Mouse (Mus musculus) G1E (cell line): ENCODE results near the gene Taldo1. TPM values are rescaled to one million over a fixed set of nuclear protein-coding genes. Genes with fewer than 3 reads are reported as not detected.

ENCODE experiments used
- ATAC-seq: 2 replicates; pipeline ENCODE4 v1.8.0; 2016; ENCODE audit warnings: mild to moderate bottlenecking; ENCODE audit not compliant: insufficient number of reproducible peaks, poor library complexity, low FRiP score, severe bottlenecking; ENCODE audit errors: extremely low read depth
- DNase-seq: peaks from one replicate; pipeline ENCODE4 v3.0.0; 2012; ENCODE audit warnings: low spot score
- H3K27me3 ChIP-seq: 2 replicates; pipeline ENCODE4 v1.6.1; 2012; ENCODE audit warnings: mild to moderate bottlenecking, low read length, inconsistent platforms; ENCODE audit not compliant: insufficient read depth
- H3K36me3 ChIP-seq: replicated peaks from 2 replicates; pipeline ENCODE3; 2012; ENCODE audit warnings: mild to moderate bottlenecking, inconsistent platforms
- H3K4me1 ChIP-seq: 2 replicates; pipeline ENCODE4 v1.6.1; 2012; ENCODE audit warnings: low read depth, low read length, inconsistent platforms, mixed read lengths; ENCODE audit not compliant: insufficient read depth
- H3K4me3 ChIP-seq: 2 replicates; pipeline ENCODE4 v1.5.1; 2012; ENCODE audit warnings: low read depth, mild to moderate bottlenecking, inconsistent platforms, low read length, moderate library complexity, mixed read lengths
- H3K9me3 ChIP-seq: replicated peaks from 2 replicates; pipeline ENCODE4 v1.6.1; 2012; ENCODE audit warnings: inconsistent platforms
- CTCF ChIP-seq: IDR thresholded peaks from 2 replicates; pipeline ENCODE4 v1.5.1; 2012; ENCODE audit warnings: low read depth, low read length, inconsistent platforms, mixed read lengths
- GATA1 ChIP-seq: IDR thresholded peaks from 2 replicates; pipeline ENCODE4 v1.6.1; 2012; ENCODE audit warnings: borderline replicate concordance, low read length, inconsistent platforms, mixed read lengths
- GATA2 ChIP-seq: IDR thresholded peaks from 2 replicates; pipeline ENCODE4 v1.6.1; 2012; ENCODE audit warnings: low read depth, low read length, inconsistent platforms, borderline replicate concordance
- POLR2AphosphoS5 ChIP-seq: IDR thresholded peaks from 2 replicates; pipeline ENCODE4 v1.6.1; 2012; ENCODE audit warnings: low read depth, low read length, inconsistent platforms; ENCODE audit not compliant: insufficient replicate concordance
- TAL1 ChIP-seq: conservative IDR thresholded peaks from 2 replicates; pipeline ENCODE4 v1.6.1; 2012; ENCODE audit warnings: low read depth, low read length, inconsistent platforms, mixed read lengths
- polyA plus RNA-seq: library from polyadenylated mRNA; stranded (reverse); fragments of >175 nt; gene quantifications from 2 replicates; pipeline ENCODE4 v1.2.3, GENCODE M21; 2012
- total RNA-seq, 2 experiments: library from RNA; stranded (forward) in 1 of 2; stranded (reverse) in 1 of 2; fragments of 200-1000 nt in 1 of 2; fragments of >200 nt in 1 of 2; fragmentation: Nextera tagmentation in 1 of 2; gene quantifications; 2 replicates each; pipeline ENCODE4 v1.2.3; 2014 to 2017

The Taldo1 gene
- total and polyA plus RNA-seq, 3 experiments, result 59.1 to 514 (median 336) TPM

GRCm38 (mm10) chr7:141451928-141452327 is 59.9 kb downstream of the Taldo1 start:
- Histone ChIP-seq H3K4me3 (no peak overlapping the region), H3K4me1 (peaks cover 69% of the 10 kb centered on the region), H3K9me3 (no peaks in the 10 kb centered on the region), H3K36me3 (peaks cover 55% of the 10 kb centered on the region), H3K27me3 (no peaks in the 10 kb centered on the region)
- no peak for ATAC-seq
- DNase-seq, result no peak
- no peak for TF ChIP-seq CTCF
- TF ChIP-seq GATA1, result no peak
- TF ChIP-seq TAL1, result no peak
- TF ChIP-seq POLR2AphosphoS5, result no peak
- no peak for TF ChIP-seq GATA2

Other genes starting within 250 kb of the Taldo1 start
Only the 20 nearest of the 25 such genes appear.
- 73.1 and 77.4 TPM in 2 replicates for gene Phrf1, start 163.4 kb upstream of the Taldo1 start, total RNA-seq (2014; fragmentation: Nextera tagmentation)
- 45.1 and 61.4 TPM in 2 replicates for gene Phrf1, start 163.4 kb upstream of the Taldo1 start, total RNA-seq (2017)
- 159 and 173 TPM in 2 replicates for gene Phrf1, start 163.4 kb upstream of the Taldo1 start, polyA plus RNA-seq
- 1.6 and 2.5 TPM in 2 replicates for gene Irf7, start 125.7 kb upstream of the Taldo1 start, total RNA-seq (2014; fragmentation: Nextera tagmentation)
- gene Irf7, start 125.7 kb upstream of the Taldo1 start, total RNA-seq (2017), result 6.2 and 6.8 TPM in 2 replicates
- 12.9 and 17.6 TPM in 2 replicates for gene Irf7, start 125.7 kb upstream of the Taldo1 start, polyA plus RNA-seq
- not detected in 2 replicates for gene Cdhr5, start 115.4 kb upstream of the Taldo1 start, total RNA-seq (2014; fragmentation: Nextera tagmentation)
- gene Cdhr5, start 115.4 kb upstream of the Taldo1 start, total RNA-seq (2017), result 0.05 TPM in 1 of 2 replicates, not detected in the other
- not detected in 2 replicates for gene Cdhr5, start 115.4 kb upstream of the Taldo1 start, polyA plus RNA-seq
- not detected in 2 replicates for gene Sct, start 113.1 kb upstream of the Taldo1 start, total RNA-seq (2014; fragmentation: Nextera tagmentation)
- gene Sct, start 113.1 kb upstream of the Taldo1 start, total RNA-seq (2017), result not detected in 2 replicates
- gene Sct, start 113.1 kb upstream of the Taldo1 start, polyA plus RNA-seq, result not detected in 2 replicates
- not detected in 2 replicates for gene Drd4, start 100.2 kb upstream of the Taldo1 start, total RNA-seq (2014; fragmentation: Nextera tagmentation)
- 0.38 TPM in 1 of 2 replicates, not detected in the other for gene Drd4, start 100.2 kb upstream of the Taldo1 start, total RNA-seq (2017)
- not detected in 2 replicates for gene Drd4, start 100.2 kb upstream of the Taldo1 start, polyA plus RNA-seq
- gene Deaf1, start 64.5 kb upstream of the Taldo1 start, total RNA-seq (2014; fragmentation: Nextera tagmentation), result 35.3 and 41.2 TPM in 2 replicates
- 22.9 and 27.0 TPM in 2 replicates for gene Deaf1, start 64.5 kb upstream of the Taldo1 start, total RNA-seq (2017)
- 55.8 and 61.7 TPM in 2 replicates for gene Deaf1, start 64.5 kb upstream of the Taldo1 start, polyA plus RNA-seq
- 22.5 and 24.4 TPM in 2 replicates for gene Tmem80, start 64.5 kb upstream of the Taldo1 start, total RNA-seq (2014; fragmentation: Nextera tagmentation)
- gene Tmem80, start 64.5 kb upstream of the Taldo1 start, total RNA-seq (2017), result 18.0 and 18.3 TPM in 2 replicates
- 8.4 and 9.0 TPM in 2 replicates for gene Tmem80, start 64.5 kb upstream of the Taldo1 start, polyA plus RNA-seq
- not detected in 2 replicates for gene Eps8l2, start 53.3 kb upstream of the Taldo1 start, total RNA-seq (2014; fragmentation: Nextera tagmentation)
- 0.33 TPM in 1 of 2 replicates, not detected in the other for gene Eps8l2, start 53.3 kb upstream of the Taldo1 start, total RNA-seq (2017)
- gene Eps8l2, start 53.3 kb upstream of the Taldo1 start, polyA plus RNA-seq, result not detected in 2 replicates
- 22.6 and 30.8 TPM in 2 replicates for gene Gatd1, start 21.9 kb downstream of the Taldo1 start, total RNA-seq (2014; fragmentation: Nextera tagmentation)
- gene Gatd1, start 21.9 kb downstream of the Taldo1 start, total RNA-seq (2017), result 23.8 and 23.9 TPM in 2 replicates
- 15.4 and 16.5 TPM in 2 replicates for gene Gatd1, start 21.9 kb downstream of the Taldo1 start, polyA plus RNA-seq
- not detected in 2 replicates for gene Cend1, start 37.3 kb downstream of the Taldo1 start, total RNA-seq (2014; fragmentation: Nextera tagmentation)
- gene Cend1, start 37.3 kb downstream of the Taldo1 start, total RNA-seq (2017), result not detected in 2 replicates
- not detected in 2 replicates for gene Cend1, start 37.3 kb downstream of the Taldo1 start, polyA plus RNA-seq
- 16.3 and 20.8 TPM in 2 replicates for gene Slc25a22, start 45.7 kb downstream of the Taldo1 start, total RNA-seq (2014; fragmentation: Nextera tagmentation)
- gene Slc25a22, start 45.7 kb downstream of the Taldo1 start, total RNA-seq (2017), result 3.7 and 3.8 TPM in 2 replicates
- gene Slc25a22, start 45.7 kb downstream of the Taldo1 start, polyA plus RNA-seq, result 51.8 and 54.9 TPM in 2 replicates
- 22.9 and 29.6 TPM in 2 replicates for gene Pidd1, start 51.8 kb downstream of the Taldo1 start, total RNA-seq (2014; fragmentation: Nextera tagmentation)
- gene Pidd1, start 51.8 kb downstream of the Taldo1 start, total RNA-seq (2017), result 8.8 and 8.9 TPM in 2 replicates
- 40.1 and 59.6 TPM in 2 replicates for gene Pidd1, start 51.8 kb downstream of the Taldo1 start, polyA plus RNA-seq
- gene Rplp2, start 55.2 kb downstream of the Taldo1 start, total RNA-seq (2014; fragmentation: Nextera tagmentation), result 939 and 1,045 TPM in 2 replicates
- 1,867 and 2,370 TPM in 2 replicates for gene Rplp2, start 55.2 kb downstream of the Taldo1 start, total RNA-seq (2017)
- gene Rplp2, start 55.2 kb downstream of the Taldo1 start, polyA plus RNA-seq, result 5,272 and 6,746 TPM in 2 replicates
- 23.6 and 26.7 TPM in 2 replicates for gene Pnpla2, start 63.0 kb downstream of the Taldo1 start, total RNA-seq (2014; fragmentation: Nextera tagmentation)
- gene Pnpla2, start 63.0 kb downstream of the Taldo1 start, total RNA-seq (2017), result 7.1 and 9.9 TPM in 2 replicates
- gene Pnpla2, start 63.0 kb downstream of the Taldo1 start, polyA plus RNA-seq, result 49.9 and 50.5 TPM in 2 replicates
- gene Cracr2b, start 68.9 kb downstream of the Taldo1 start, total RNA-seq (2014; fragmentation: Nextera tagmentation), result not detected in 2 replicates
- gene Cracr2b, start 68.9 kb downstream of the Taldo1 start, total RNA-seq (2017), result 0.44 TPM in 1 of 2 replicates, not detected in the other
- gene Cracr2b, start 68.9 kb downstream of the Taldo1 start, polyA plus RNA-seq, result not detected in 2 replicates
- 6.4 and 13.8 TPM in 2 replicates for gene Cd151, start 75.2 kb downstream of the Taldo1 start, total RNA-seq (2014; fragmentation: Nextera tagmentation)
- gene Cd151, start 75.2 kb downstream of the Taldo1 start, total RNA-seq (2017), result 18.1 and 24.3 TPM in 2 replicates
- 8.0 and 13.3 TPM in 2 replicates for gene Cd151, start 75.2 kb downstream of the Taldo1 start, polyA plus RNA-seq
- gene Polr2l, start 82.9 kb downstream of the Taldo1 start, total RNA-seq (2014; fragmentation: Nextera tagmentation), result 13.0 and 18.7 TPM in 2 replicates
- 61.0 and 66.9 TPM in 2 replicates for gene Polr2l, start 82.9 kb downstream of the Taldo1 start, total RNA-seq (2017)
- gene Polr2l, start 82.9 kb downstream of the Taldo1 start, polyA plus RNA-seq, result 58.3 and 69.4 TPM in 2 replicates
- 13.5 and 14.6 TPM in 2 replicates for gene Tspan4, start 83.0 kb downstream of the Taldo1 start, total RNA-seq (2014; fragmentation: Nextera tagmentation)
- 28.7 and 35.3 TPM in 2 replicates for gene Tspan4, start 83.0 kb downstream of the Taldo1 start, total RNA-seq (2017)
- gene Tspan4, start 83.0 kb downstream of the Taldo1 start, polyA plus RNA-seq, result 15.3 and 16.2 TPM in 2 replicates
- gene Chid1, start 147.7 kb downstream of the Taldo1 start, total RNA-seq (2014; fragmentation: Nextera tagmentation), result 15.4 and 19.4 TPM in 2 replicates
- 25.1 and 32.5 TPM in 2 replicates for gene Chid1, start 147.7 kb downstream of the Taldo1 start, total RNA-seq (2017)
- 14.4 and 19.2 TPM in 2 replicates for gene Chid1, start 147.7 kb downstream of the Taldo1 start, polyA plus RNA-seq
- gene Ap2a2, start 170.0 kb downstream of the Taldo1 start, total RNA-seq (2014; fragmentation: Nextera tagmentation), result 1.0 and 3.2 TPM in 2 replicates
- gene Ap2a2, start 170.0 kb downstream of the Taldo1 start, total RNA-seq (2017), result 4.5 and 5.3 TPM in 2 replicates
- 2.8 TPM in 2 replicates for gene Ap2a2, start 170.0 kb downstream of the Taldo1 start, polyA plus RNA-seq